Comparison of ENCODE assay signal across 17 mouse cellular contexts in the genomic region with DNA sequence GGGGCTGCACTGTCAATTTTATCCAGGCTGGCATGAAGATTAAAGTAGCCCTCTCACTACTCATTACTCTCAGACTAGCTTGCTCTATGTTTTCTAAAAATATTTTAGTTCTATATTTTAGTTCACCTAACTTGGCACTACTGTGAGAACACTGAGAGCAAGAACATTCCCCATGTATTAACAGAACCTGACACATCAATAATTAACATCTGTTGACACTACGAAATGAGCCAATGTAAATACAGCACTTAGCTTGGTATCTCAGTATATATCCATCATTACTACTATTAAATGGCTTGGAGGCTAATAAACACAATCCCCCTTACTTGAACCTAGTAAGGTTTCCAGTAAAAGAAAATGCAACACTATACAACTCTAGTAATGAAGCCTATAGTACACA.
"Had no signal": no experiment of that assay in that cellular context is flagged by ENCODE, and none has a peak within 500 bp of the region (broad histone marks: within the 10 kb centered on the region; RNA-seq: fewer than 3 reads in every experiment).

No protein-coding gene starts in this region.

- H3K9me3 ChIP-seq: lung, embryonic 15.5 days; megakaryocyte, embryonic 14.5 days; midbrain, embryonic 13.5 days; midbrain, embryonic 15.5 days; neural tube, embryonic 12.5 days; stomach, embryonic 15.5 days had no signal

- H3K27me3 ChIP-seq: lung, embryonic 15.5 days; megakaryocyte, embryonic 14.5 days; midbrain, embryonic 13.5 days; midbrain, embryonic 15.5 days; neural tube, embryonic 12.5 days; stomach, embryonic 15.5 days had no signal

- DNase-seq: lung, adult 2 months; lung, postnatal 14 days; lung, postnatal 36 days; right cerebral cortex, postnatal 14 days; thymus, adult 2 months; thymus, postnatal 25 days; thymus, postnatal 4 days had no signal

- H3K4me3 ChIP-seq: lung, embryonic 15.5 days; megakaryocyte, embryonic 14.5 days; midbrain, embryonic 13.5 days; midbrain, embryonic 15.5 days; neural tube, embryonic 12.5 days; stomach, embryonic 15.5 days had no signal

- H3K9ac ChIP-seq: lung, embryonic 15.5 days; midbrain, embryonic 13.5 days; midbrain, embryonic 15.5 days; neural tube, embryonic 12.5 days; stomach, embryonic 15.5 days had no signal

- ATAC-seq: lung, postnatal 0 days; midbrain, embryonic 13.5 days; midbrain, embryonic 15.5 days had no signal

- H3K4me2 ChIP-seq: lung, embryonic 15.5 days; midbrain, embryonic 11.5 days; midbrain, embryonic 13.5 days; midbrain, embryonic 15.5 days; neural tube, embryonic 12.5 days; stomach, embryonic 15.5 days had no signal

- H3K27ac ChIP-seq: lung, embryonic 15.5 days; macrophage; midbrain, embryonic 13.5 days; midbrain, embryonic 15.5 days; neural tube, embryonic 12.5 days; stomach, embryonic 15.5 days; stomach, postnatal 0 days had no signal

- H3K36me3 ChIP-seq: stomach, embryonic 15.5 days had no signal

- H3K4me1 ChIP-seq: lung, embryonic 15.5 days; midbrain, embryonic 13.5 days; midbrain, embryonic 15.5 days; neural tube, embryonic 12.5 days; stomach, embryonic 15.5 days had no signal
